Mouse (Mus musculus): ENCODE results near the gene Nt5c2. TPM values are rescaled to one million over a fixed set of nuclear protein-coding genes. Genes with fewer than 3 reads are reported as not detected.
"Not testable (repeated sequence)": the region's sequence is repeated elsewhere in the genome, so short reads cannot be mapped to it uniquely, and the experiment has no call there.

The Nt5c2 gene
- polyA plus RNA-seq, 1 experiment from 2014 or later = 107 TPM

- H3K9me3 ChIP-seq (ENCODE audit: control insufficient read depth, low read length) = no peaks in the 10 kb centered on the region
- no peak overlapping the region for H3K9ac ChIP-seq (ENCODE audit: low read depth, low read length)
- H3K4me2 ChIP-seq = no peak overlapping the region
- WGBS = 16% methylated on average over 20 of the region's 20 CpGs
- DNase-seq (ENCODE audit: low spot score) = no peak
- H3K36me3 ChIP-seq (ENCODE audit: control insufficient read depth, insufficient read depth, low read length) = no peaks in the 10 kb centered on the region
- peak overlapping the region; percentile 38 for H3K4me3 ChIP-seq (ENCODE audit: low read depth, low read length)
- peaks cover 77% of the 10 kb centered on the region for H3K27me3 ChIP-seq (replicated peaks; ENCODE audit: control insufficient read depth, insufficient read depth, low read length)
- ATAC-seq (replicated peaks; ENCODE audit: low FRiP score) = no peak
- H3K27ac ChIP-seq (ENCODE audit: low read depth, low read length) = no peak overlapping the region
- no peaks in the 10 kb centered on the region for H3K4me1 ChIP-seq (replicated peaks; ENCODE audit: control insufficient read depth, insufficient read depth, low read length)
These were observed 1.4 kb downstream of the Nt5c2 start for GRCm38 (mm10) chr19:47013340-47014158.

GRCm38 (mm10) chr19:47012521-47013130 lies 2.3 kb downstream of the Nt5c2 start:
- no peak for ATAC-seq (replicated peaks; ENCODE audit: low FRiP score)
- Histone ChIP-seq H3K36me3 (ENCODE audit: control insufficient read depth, insufficient read depth, low read length) (no peaks in the 10 kb centered on the region), H3K9me3 (ENCODE audit: control insufficient read depth, low read length) (no peaks in the 10 kb centered on the region), H3K27me3 (replicated peaks; ENCODE audit: control insufficient read depth, insufficient read depth, low read length) (peaks cover 67% of the 10 kb centered on the region), H3K9ac (ENCODE audit: low read depth, low read length) (no peak overlapping the region), H3K27ac (ENCODE audit: low read depth, low read length) (no peak overlapping the region), H3K4me2 (no peak overlapping the region), H3K4me3 (ENCODE audit: low read depth, low read length) (no peak overlapping the region), H3K4me1 (replicated peaks; ENCODE audit: control insufficient read depth, insufficient read depth, low read length) (no peaks in the 10 kb centered on the region)
- no peak for DNase-seq (ENCODE audit: low spot score)
- WGBS = 82% methylated on average over 15 of the region's 15 CpGs

GRCm38 (mm10) chr19:47009943-47010342 lies 5.0 kb downstream of the Nt5c2 start:
- ATAC-seq (replicated peaks; ENCODE audit: low FRiP score) (no peak), DNase-seq (ENCODE audit: low spot score) (no peak)
- peaks cover 45% of the 10 kb centered on the region for H3K27me3 ChIP-seq (replicated peaks; ENCODE audit: control insufficient read depth, insufficient read depth, low read length)
- no peaks in the 10 kb centered on the region for H3K36me3 ChIP-seq (ENCODE audit: control insufficient read depth, insufficient read depth, low read length)
- H3K27ac ChIP-seq (ENCODE audit: low read depth, low read length) = no peak overlapping the region
- no peak overlapping the region for H3K4me3 ChIP-seq (ENCODE audit: low read depth, low read length)
- no peak overlapping the region for H3K9ac ChIP-seq (ENCODE audit: low read depth, low read length)
- 80% methylated on average over 5 of the region's 5 CpGs for WGBS
- H3K9me3 ChIP-seq (ENCODE audit: control insufficient read depth, low read length) = no peaks in the 10 kb centered on the region
- H3K4me1 ChIP-seq (replicated peaks; ENCODE audit: control insufficient read depth, insufficient read depth, low read length) = no peaks in the 10 kb centered on the region
- no peak overlapping the region for H3K4me2 ChIP-seq

GRCm38 (mm10) chr19:47009420-47009819 lies 5.5 kb downstream of the Nt5c2 start:
- Histone ChIP-seq H3K4me2 (no peak overlapping the region), H3K9ac (ENCODE audit: low read depth, low read length) (no peak overlapping the region), H3K36me3 (ENCODE audit: control insufficient read depth, insufficient read depth, low read length) (no peaks in the 10 kb centered on the region), H3K9me3 (ENCODE audit: control insufficient read depth, low read length) (no peaks in the 10 kb centered on the region), H3K4me3 (ENCODE audit: low read depth, low read length) (no peak overlapping the region), H3K4me1 (replicated peaks; ENCODE audit: control insufficient read depth, insufficient read depth, low read length) (no peaks in the 10 kb centered on the region), H3K27me3 (replicated peaks; ENCODE audit: control insufficient read depth, insufficient read depth, low read length) (peaks cover 39% of the 10 kb centered on the region), H3K27ac (ENCODE audit: low read depth, low read length) (no peak overlapping the region)
- DNase-seq (ENCODE audit: low spot score) (no peak), ATAC-seq (replicated peaks; ENCODE audit: low FRiP score) (no peak)
- WGBS = 82% methylated on average over 7 of the region's 7 CpGs

GRCm38 (mm10) chr19:47006321-47006720 lies 8.6 kb downstream of the Nt5c2 start:
- H3K27ac ChIP-seq (ENCODE audit: low read depth, low read length) = no peak overlapping the region
- H3K27me3 ChIP-seq (replicated peaks; ENCODE audit: control insufficient read depth, insufficient read depth, low read length) = peaks cover 10% of the 10 kb centered on the region
- no peak for DNase-seq (ENCODE audit: low spot score)
- no peak overlapping the region for H3K9ac ChIP-seq (ENCODE audit: low read depth, low read length)
- no peak for ATAC-seq (replicated peaks; ENCODE audit: low FRiP score)
- no peak overlapping the region for H3K4me2 ChIP-seq
- H3K4me1 ChIP-seq (replicated peaks; ENCODE audit: control insufficient read depth, insufficient read depth, low read length) = no peaks in the 10 kb centered on the region
- no peaks in the 10 kb centered on the region for H3K9me3 ChIP-seq (ENCODE audit: control insufficient read depth, low read length)
- no peak overlapping the region for H3K4me3 ChIP-seq (ENCODE audit: low read depth, low read length)
- no peaks in the 10 kb centered on the region for H3K36me3 ChIP-seq (ENCODE audit: control insufficient read depth, insufficient read depth, low read length)
- 1% methylated on average over 4 of the region's 4 CpGs for WGBS

GRCm38 (mm10) chr19:47005873-47006272 lies 9.1 kb downstream of the Nt5c2 start:
- peaks cover 5% of the 10 kb centered on the region; the same call in 1 of the 2 replicates for H3K27me3 ChIP-seq (replicated peaks; ENCODE audit: control insufficient read depth, insufficient read depth, low read length)
- H3K9me3 ChIP-seq (ENCODE audit: control insufficient read depth, low read length) = no peaks in the 10 kb centered on the region
- H3K27ac ChIP-seq (ENCODE audit: low read depth, low read length) = no peak overlapping the region
- no peaks in the 10 kb centered on the region for H3K36me3 ChIP-seq (ENCODE audit: control insufficient read depth, insufficient read depth, low read length)
- H3K9ac ChIP-seq (ENCODE audit: low read depth, low read length) = no peak overlapping the region
- no peak for ATAC-seq (replicated peaks; ENCODE audit: low FRiP score)
- 52% methylated on average over 5 of the region's 5 CpGs for WGBS
- no peak overlapping the region for H3K4me3 ChIP-seq (ENCODE audit: low read depth, low read length)
- H3K4me2 ChIP-seq = no peak overlapping the region
- H3K4me1 ChIP-seq (replicated peaks; ENCODE audit: control insufficient read depth, insufficient read depth, low read length) = no peaks in the 10 kb centered on the region
- no peak for DNase-seq (ENCODE audit: low spot score)

GRCm38 (mm10) chr19:47003742-47004511 lies 11.0 kb downstream of the Nt5c2 start:
- Histone ChIP-seq H3K9ac (ENCODE audit: low read depth, low read length) (no peak overlapping the region), H3K4me2 (no peak overlapping the region), H3K4me1 (replicated peaks; ENCODE audit: control insufficient read depth, insufficient read depth, low read length) (no peaks in the 10 kb centered on the region), H3K27me3 (replicated peaks; ENCODE audit: control insufficient read depth, insufficient read depth, low read length) (no peaks in the 10 kb centered on the region), H3K27ac (ENCODE audit: low read depth, low read length) (no peak overlapping the region), H3K36me3 (ENCODE audit: control insufficient read depth, insufficient read depth, low read length) (no peaks in the 10 kb centered on the region), H3K9me3 (ENCODE audit: control insufficient read depth, low read length) (no peaks in the 10 kb centered on the region), H3K4me3 (ENCODE audit: low read depth, low read length) (no peak overlapping the region)
- WGBS = 61% methylated on average over 6 of the region's 6 CpGs
- no peak for DNase-seq (ENCODE audit: low spot score)
- no peak for ATAC-seq (replicated peaks; ENCODE audit: low FRiP score)

GRCm38 (mm10) chr19:47000357-47000756 lies 14.6 kb downstream of the Nt5c2 start:
- H3K4me2 ChIP-seq; H3K36me3 ChIP-seq (ENCODE audit: control insufficient read depth, insufficient read depth, low read length); H3K9me3 ChIP-seq (ENCODE audit: control insufficient read depth, low read length); H3K27ac ChIP-seq (ENCODE audit: low read depth, low read length); H3K4me3 ChIP-seq (ENCODE audit: low read depth, low read length); H3K4me1 ChIP-seq (replicated peaks; ENCODE audit: control insufficient read depth, insufficient read depth, low read length); DNase-seq (ENCODE audit: low spot score); H3K27me3 ChIP-seq (replicated peaks; ENCODE audit: control insufficient read depth, insufficient read depth, low read length); ATAC-seq (replicated peaks; ENCODE audit: low FRiP score); H3K9ac ChIP-seq (ENCODE audit: low read depth, low read length): not testable (repeated sequence)
- 75% methylated on average over 2 of the region's 3 CpGs for WGBS

Measured in liver, embryonic 11.5 days (tissue).